Mouse (Mus musculus) adrenal gland, adult (tissue): ENCODE results near the gene Ptpn18.
"Not testable (repeated sequence)": the region's sequence is repeated elsewhere in the genome, so short reads cannot be mapped to it uniquely, and the experiment has no call there.

Source experiments
- DNase-seq, 2 experiments: peaks; one replicate each; pipeline ENCODE4 v3.0.0; 2022 to 2023; ENCODE audit warnings: low spot score in 1 of 2; ENCODE audit not compliant: inconsistent age in 2 of 2

The Ptpn18 gene

GRCm38 (mm10) chr1:34459284-34460060 lies at the start of gene Ptpn18:
Gene Ptpn18, plus strand, starts transcription at chr1:34459762.
- peak; percentile 92 to 98 for DNase-seq

DNA sequence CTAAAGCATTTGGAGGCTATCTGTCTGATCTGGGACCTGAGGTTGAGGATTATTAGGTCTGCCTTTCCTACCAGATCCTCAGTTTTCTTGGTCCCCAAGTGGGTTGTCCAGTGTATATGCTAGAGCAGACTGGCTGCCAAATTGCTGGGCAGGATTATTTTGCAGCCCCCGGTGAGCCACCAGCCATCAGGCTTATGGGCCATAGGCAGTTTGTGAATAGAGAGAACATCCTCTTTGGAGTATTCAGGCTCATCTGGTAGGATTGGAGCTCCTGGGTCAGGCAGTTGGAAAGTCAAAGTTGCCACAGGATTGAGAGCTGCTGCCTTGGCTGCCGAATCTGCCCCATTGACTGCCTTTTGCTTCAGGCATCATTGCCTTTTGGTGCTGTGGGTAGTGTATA lies 31.1 kb upstream of the Ptpn18 start:
- DNase-seq = no peak

- no peak for DNase-seq
Observed at GRCm38 (mm10) chr1:34429281-34429680, 30.3 kb upstream of the Ptpn18 start.

- no peak for DNase-seq
Observed at GRCm38 (mm10) chr1:34430981-34431380, 28.6 kb upstream of the Ptpn18 start.

GRCm38 (mm10) chr1:34431431-34431830 lies 28.1 kb upstream of the Ptpn18 start:
- no peak for DNase-seq

DNA sequence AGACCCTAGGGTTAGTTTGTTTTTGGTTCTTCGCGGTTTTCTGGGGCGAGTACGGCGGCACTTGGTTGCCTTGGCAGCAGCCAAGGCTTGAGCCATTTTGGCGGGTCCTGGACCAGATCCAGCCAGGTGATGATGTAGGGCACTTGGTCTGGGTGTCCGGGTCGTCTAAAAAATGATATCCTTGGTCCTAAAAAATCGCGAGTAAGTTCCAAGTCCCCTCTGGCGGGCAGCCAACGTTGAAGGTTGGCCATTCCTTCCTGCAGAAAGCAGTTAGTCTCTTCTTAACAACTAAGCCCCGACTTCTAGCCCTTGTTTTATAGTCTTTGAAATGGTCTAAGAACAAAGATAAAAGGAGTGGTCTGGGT lies 27.2 kb upstream of the Ptpn18 start:
- peak; percentile 44 to 77 for DNase-seq

GRCm38 (mm10) chr1:34432776-34433481 lies 26.6 kb upstream of the Ptpn18 start:
- peak; percentile 41 to 72 for DNase-seq

DNA sequence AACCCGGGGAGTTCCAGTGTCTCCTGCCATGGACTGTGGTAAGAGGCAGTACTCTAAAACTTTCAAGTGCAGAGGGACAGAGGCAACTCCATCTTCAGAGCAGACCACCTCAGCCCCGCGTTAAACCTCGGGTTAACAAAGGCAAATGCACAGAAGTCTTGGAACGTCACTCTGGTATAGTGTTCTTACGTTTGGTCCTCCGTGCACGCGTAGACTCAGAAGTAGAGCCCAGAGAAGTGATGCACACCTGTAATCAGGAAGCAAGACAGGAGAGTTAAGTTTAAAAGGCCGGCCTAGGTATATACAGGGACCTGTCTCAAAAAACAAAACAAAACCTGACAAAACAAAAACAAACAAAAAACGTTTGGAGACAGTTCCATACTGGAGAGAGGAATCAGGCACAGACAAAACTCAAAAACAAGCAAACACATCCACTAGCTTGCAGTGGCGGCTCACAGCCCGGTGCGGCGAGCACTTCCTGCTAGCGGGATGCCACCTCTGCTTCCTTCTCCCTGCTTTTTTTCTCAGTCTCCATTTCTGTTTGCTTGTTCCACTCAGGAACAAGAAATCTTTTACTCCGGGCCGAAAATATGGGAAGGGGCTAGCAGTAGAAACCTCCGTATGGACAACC lies 25.6 kb upstream of the Ptpn18 start:
- peak in 1 of 2 experiments; percentile 67 for DNase-seq

DNA sequence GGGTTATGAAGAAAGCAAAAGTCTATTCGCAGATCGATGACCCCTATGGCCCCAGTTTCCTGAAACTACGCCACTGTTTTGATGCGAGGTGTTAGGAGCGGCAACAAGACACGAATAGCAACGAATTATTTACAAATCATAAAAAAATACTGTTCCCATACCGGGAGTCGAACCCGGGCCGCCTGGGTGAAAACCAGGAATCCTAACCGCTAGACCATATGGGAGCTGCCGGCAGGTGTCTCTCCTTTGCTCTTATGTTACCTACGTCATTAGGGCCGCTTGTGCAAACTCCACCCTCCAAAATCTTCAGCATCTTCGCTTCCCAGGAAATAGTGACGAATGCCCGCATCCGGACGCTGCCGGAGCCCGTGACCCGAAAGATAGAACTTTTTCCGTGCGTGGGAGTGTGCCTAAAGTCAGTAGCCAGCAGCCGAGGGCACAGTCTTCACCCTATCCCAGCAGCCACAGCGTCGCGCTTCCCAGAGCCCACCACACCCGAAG lies 24.9 kb upstream of the Ptpn18 start:
- peak; percentile 93 to 99 for DNase-seq

- no peak for DNase-seq
Observed at GRCm38 (mm10) chr1:34435371-34436120, 24.0 kb upstream of the Ptpn18 start.

DNA sequence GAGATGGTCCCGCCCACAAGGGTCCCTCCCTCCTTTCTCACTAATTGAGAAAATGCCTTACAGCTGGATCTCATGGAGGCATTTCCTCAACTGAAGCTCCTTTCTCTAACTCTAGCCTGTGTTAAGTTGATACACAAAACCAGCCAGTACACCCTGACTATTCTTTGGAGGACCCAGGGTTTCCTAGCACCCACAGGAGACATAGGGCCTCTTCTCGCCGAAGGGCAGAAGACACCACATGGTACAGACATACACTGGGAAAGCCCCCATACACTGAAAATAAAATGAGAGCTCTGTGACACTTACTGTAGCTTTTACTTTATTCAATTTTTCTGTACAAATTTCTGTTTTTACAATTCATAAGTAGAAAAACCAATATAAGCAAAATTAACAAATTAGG lies 23.2 kb upstream of the Ptpn18 start:
- no peak for DNase-seq

DNA sequence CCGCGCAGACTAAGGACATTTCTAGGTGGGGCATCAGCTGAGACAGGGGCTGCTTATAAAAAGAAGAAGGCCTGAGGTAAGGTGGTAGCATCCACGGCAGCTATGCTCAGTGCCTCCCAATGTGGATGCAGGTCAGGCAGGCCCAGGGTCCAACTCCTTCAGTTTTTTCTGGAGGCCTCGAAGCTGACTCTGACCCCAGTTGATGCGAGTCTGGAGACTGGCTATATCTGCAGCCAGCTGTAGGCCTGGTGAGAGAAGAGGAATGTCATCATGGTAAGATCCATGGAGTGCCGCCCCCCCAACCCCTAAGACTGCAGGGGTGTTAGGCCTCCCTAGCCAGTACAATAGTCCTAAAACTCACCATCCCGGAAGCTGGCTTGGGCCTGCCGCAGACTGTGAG lies 22.2 kb upstream of the Ptpn18 start:
- DNase-seq = not testable (repeated sequence)

- peak in 1 of 2 experiments; percentile 12 for DNase-seq
Observed at GRCm38 (mm10) chr1:34438381-34439051, 21.0 kb upstream of the Ptpn18 start.

- DNase-seq = peak; percentile 96 to 98
Observed at GRCm38 (mm10) chr1:34439215-34439960, 20.2 kb upstream of the Ptpn18 start, which contains the start of the genes Ccdc115 and Imp4. Gene Ccdc115, minus strand, starts transcription at chr1:34439672. Gene Imp4, plus strand, starts transcription at chr1:34439851.

GRCm38 (mm10) chr1:34439961-34440630 lies 19.5 kb upstream of the Ptpn18 start:
- no peak for DNase-seq

GRCm38 (mm10) chr1:34443124-34443523 lies 16.4 kb upstream of the Ptpn18 start:
- no peak for DNase-seq

DNA sequence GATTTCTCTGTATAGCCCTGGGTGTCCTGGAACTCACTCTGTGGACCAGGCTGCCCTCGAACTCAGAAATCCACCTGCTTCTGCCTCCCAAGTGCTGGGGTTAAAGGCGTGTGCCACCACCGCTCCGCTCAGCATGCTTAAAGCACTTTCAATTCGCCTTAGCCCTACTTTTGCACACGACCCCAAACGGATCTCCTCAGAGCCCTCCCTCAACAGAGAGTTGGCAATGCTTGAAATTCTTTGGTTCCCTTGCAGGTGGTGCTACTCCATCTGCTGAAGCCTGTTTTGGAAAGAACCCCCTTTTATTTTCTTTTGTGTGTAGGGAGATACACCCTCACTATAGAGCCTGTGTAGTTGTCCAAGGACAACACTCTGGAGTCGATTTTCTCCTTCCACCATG lies 1.1 kb upstream of the Ptpn18 start:
- DNase-seq = no peak

DNA sequence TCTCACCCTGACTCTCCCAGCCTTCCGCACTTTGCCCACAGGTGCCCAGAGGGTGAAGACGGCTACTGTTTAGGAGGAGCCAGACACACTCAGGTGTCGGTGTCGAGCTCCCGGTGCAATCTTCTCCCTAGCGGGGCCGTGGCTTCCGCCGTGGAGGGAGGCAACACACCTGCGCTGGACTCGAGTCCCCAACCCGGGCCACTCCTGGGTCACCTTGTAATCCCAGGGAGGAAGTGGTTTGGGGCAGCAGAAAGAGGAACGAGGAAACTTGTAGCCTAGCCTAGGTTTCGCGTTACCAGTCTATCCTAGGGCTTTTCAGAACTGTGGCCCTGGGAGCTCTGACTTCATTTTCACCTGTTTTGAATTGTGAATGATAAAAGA lies 489 bp downstream of the Ptpn18 start:
- DNase-seq = no peak

DNA sequence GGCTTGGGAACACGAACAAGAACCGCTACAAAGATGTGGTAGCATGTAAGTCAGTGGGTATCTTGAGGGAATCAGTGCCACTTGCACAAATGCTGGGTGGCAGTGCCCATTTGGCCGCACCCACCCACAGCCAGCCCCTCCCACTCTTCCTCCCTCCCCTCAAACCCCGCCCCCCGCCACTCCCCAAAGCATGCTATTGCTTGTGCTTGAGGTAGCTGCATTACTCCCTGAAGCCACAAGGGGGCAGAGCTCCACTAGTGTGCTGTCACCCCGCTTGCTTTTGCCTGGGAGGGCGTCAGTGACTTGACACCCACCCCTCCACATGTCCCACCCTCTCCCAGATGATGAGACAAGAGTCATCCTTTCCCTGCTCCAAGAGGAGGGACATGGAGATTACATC lies 3.2 kb downstream of the Ptpn18 start:
- DNase-seq = peak; percentile 59 to 83
